ENCODE assay signal across 8 mouse cellular contexts in the genomic region with DNA sequence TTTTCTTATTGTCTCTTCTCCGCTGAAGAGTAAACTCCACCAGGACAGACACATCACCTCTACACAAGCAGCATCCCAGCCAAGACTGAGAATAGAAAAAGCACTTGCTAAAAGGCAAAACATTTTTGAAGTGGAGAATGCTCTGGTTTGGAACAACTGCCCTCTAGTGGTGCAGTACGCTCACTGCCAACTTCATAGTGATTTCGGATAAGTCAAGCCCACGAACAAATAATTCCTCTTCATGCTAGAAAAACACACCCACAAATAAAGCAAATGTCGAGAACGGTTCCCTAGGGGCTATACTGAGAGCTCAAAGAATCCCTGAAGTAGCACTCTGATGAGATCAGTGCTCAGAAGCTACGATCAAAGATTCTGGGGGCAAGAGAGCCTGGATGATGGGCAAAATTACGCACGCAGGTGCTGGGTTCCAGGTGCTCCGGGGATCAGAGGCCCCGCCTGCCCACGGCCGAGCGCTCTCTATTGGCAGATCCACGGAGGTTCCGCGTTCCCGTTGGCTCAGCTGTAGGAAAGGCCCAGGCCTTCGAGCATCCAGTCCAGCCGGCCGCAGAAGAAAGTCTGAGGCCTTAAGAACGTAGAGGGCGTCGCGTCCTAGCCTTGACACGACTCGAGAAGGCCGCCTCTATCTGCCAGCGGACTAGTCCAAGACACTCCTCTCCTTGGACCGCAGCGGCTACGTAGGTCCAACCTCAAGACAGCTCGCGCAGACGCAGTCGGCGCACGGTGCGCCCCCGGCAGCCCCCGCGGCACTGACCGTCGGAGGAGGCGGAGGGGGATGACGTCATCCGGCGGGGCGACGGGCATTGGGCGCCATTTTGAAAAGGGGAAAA. TPM values are rescaled to one million over a fixed set of nuclear protein-coding genes. Genes with fewer than 3 reads are reported as not detected.
DNase-seq lines count a peak whose midpoint lies in the region; ATAC-seq lines count a peak whose summit lies in the region.

A gene (plus strand): TSS at position 536 of the 848 bp plus-strand sequence.
A gene (minus strand): TSS at position 730 of the 848 bp plus-strand sequence.

- peak within 1 kb of the TSS; percentile 94 for H3K4me3 ChIP-seq in brown adipose tissue, adult 24 weeks (ENCODE audit: insufficient read depth, low read depth, low read length)
- peak within 1 kb of the TSS; percentile 99 for H3K4me3 ChIP-seq in heart, embryonic 13.5 days
- H3K4me3 ChIP-seq in liver, embryonic 12.5 days = peak within 1 kb of the TSS; percentile 99
- peak within 1 kb of the TSS; percentile 95 for H3K4me3 ChIP-seq in stomach, embryonic 15.5 days (replicated peaks)

- H3K36me3 ChIP-seq in heart, embryonic 13.5 days = peaks cover 23% of the 10 kb centered on the region
- H3K36me3 ChIP-seq in liver, embryonic 12.5 days = peaks cover 24% of the 10 kb centered on the region
- H3K36me3 ChIP-seq in stomach, embryonic 15.5 days = no peaks in the 10 kb centered on the region

- H3K4me1 ChIP-seq in brown adipose tissue, adult 24 weeks (ENCODE audit: control insufficient read depth, insufficient read depth, insufficient read length, low read length) = peaks cover 23% of the 10 kb centered on the region
- peaks cover 50% of the 10 kb centered on the region for H3K4me1 ChIP-seq in heart, embryonic 13.5 days
- peaks cover 58% of the 10 kb centered on the region for H3K4me1 ChIP-seq in liver, embryonic 12.5 days
- H3K4me1 ChIP-seq in stomach, embryonic 15.5 days = peaks cover 34% of the 10 kb centered on the region

- peak within 1 kb of the TSS; percentile 97 for H3K4me2 ChIP-seq in heart, embryonic 13.5 days
- peak within 1 kb of the TSS; percentile 91 for H3K4me2 ChIP-seq in liver, embryonic 12.5 days
- H3K4me2 ChIP-seq in stomach, embryonic 15.5 days = peak within 1 kb of the TSS; percentile 80

- under 1% methylated on average over 50 of the region's 51 CpGs for WGBS in heart, embryonic 13.5 days
- under 1% methylated on average over 51 of the region's 51 CpGs for WGBS in liver, embryonic 12.5 days (ENCODE audit: insufficient replicate concordance)
- under 1% methylated on average over 51 of the region's 51 CpGs for WGBS in stomach, embryonic 15.5 days

- ATAC-seq in heart, embryonic 13.5 days (ENCODE audit: extremely low read depth, insufficient number of reproducible peaks, low FRiP score, low TSS enrichment) = peak; percentile 90
- peak; percentile 94 for ATAC-seq in liver, embryonic 12.5 days
- peak; percentile 95 for ATAC-seq in stomach, embryonic 15.5 days (ENCODE audit: insufficient read depth, low FRiP score, low read depth)

- H3K9ac ChIP-seq in heart, embryonic 13.5 days = peak within 1 kb of the TSS; percentile 99
- peak within 1 kb of the TSS; percentile 96 for H3K9ac ChIP-seq in liver, embryonic 12.5 days
- peak within 1 kb of the TSS; percentile 98 for H3K9ac ChIP-seq in stomach, embryonic 15.5 days

- peak within 1 kb of the TSS; percentile 97 for H3K27ac ChIP-seq in brown adipose tissue, adult 24 weeks (replicated peaks; ENCODE audit: low read depth, low read length)
- peak within 1 kb of the TSS; percentile 94 for H3K27ac ChIP-seq in heart, embryonic 13.5 days (replicated peaks)
- peak within 1 kb of the TSS; percentile 92 for H3K27ac ChIP-seq in liver, embryonic 12.5 days
- peak within 1 kb of the TSS; percentile 98 for H3K27ac ChIP-seq in stomach, embryonic 15.5 days

- no peaks in the 10 kb centered on the region for H3K9me3 ChIP-seq in heart, embryonic 13.5 days
- no peaks in the 10 kb centered on the region for H3K9me3 ChIP-seq in liver, embryonic 12.5 days (replicated peaks)
- H3K9me3 ChIP-seq in stomach, embryonic 15.5 days = no peaks in the 10 kb centered on the region

- peak; percentile 98 for DNase-seq in CD4-positive, CD25-positive, alpha-beta regulatory T cell, adult 2 months (ENCODE audit: low read depth, low spot score)
- peak; percentile 63 for DNase-seq in fat pad, adult 2 months (ENCODE audit: extremely low read depth, low read depth, low spot score)
- DNase-seq in kidney, postnatal 10 days = peak; percentile 99
- peak; percentile 97 for DNase-seq in natural killer cell, adult 2 months (ENCODE audit: low spot score in 2 of 2)

- H3K27me3 ChIP-seq in heart, embryonic 13.5 days (replicated peaks) = no peaks in the 10 kb centered on the region
- no peaks in the 10 kb centered on the region for H3K27me3 ChIP-seq in liver, embryonic 12.5 days (replicated peaks)
- no peaks in the 10 kb centered on the region for H3K27me3 ChIP-seq in stomach, embryonic 15.5 days (replicated peaks)

RNA-seq across cellular contexts. Expression of the first gene that starts in this region (rescaled TPM):
- polyA plus RNA-seq in brown adipose tissue, adult 24 weeks (2012; ENCODE audit: insufficient read depth, insufficient read length, missing spikeins) = 46.5 and 55.9 TPM in 2 replicates
- 27.4 and 29.7 TPM in 2 replicates for polyA plus RNA-seq in heart, embryonic 13.5 days (2015; fragmentation: Nextera tagmentation; extraction: Ambion mirVana)
- 24.9 and 26.9 TPM in 2 replicates for polyA plus RNA-seq in liver, embryonic 12.5 days (2016; fragmentation: Nextera tagmentation; extraction: Ambion mirVana)
- 33.1 and 37.0 TPM in 2 replicates for polyA plus RNA-seq in stomach, embryonic 15.5 days (2015; fragmentation: Nextera tagmentation; extraction: Ambion mirVana)

RNA-seq across cellular contexts. Expression of the second gene that starts in this region (rescaled TPM):
- 16.2 and 24.3 TPM in 2 replicates for polyA plus RNA-seq in brown adipose tissue, adult 24 weeks (2012; ENCODE audit: insufficient read depth, insufficient read length, missing spikeins)
- polyA plus RNA-seq in heart, embryonic 13.5 days (2015; fragmentation: Nextera tagmentation; extraction: Ambion mirVana) = 11.8 and 12.2 TPM in 2 replicates
- polyA plus RNA-seq in liver, embryonic 12.5 days (2016; fragmentation: Nextera tagmentation; extraction: Ambion mirVana) = 3.7 and 4.3 TPM in 2 replicates
- polyA plus RNA-seq in stomach, embryonic 15.5 days (2015; fragmentation: Nextera tagmentation; extraction: Ambion mirVana) = 12.6 and 13.7 TPM in 2 replicates

Comparison
In these comparisons a context has a peak if more than half of its experiments do, and no peak if none do; other contexts are left out.
1. Peak in every context shown above with its lines: DNase-seq, ATAC-seq, H3K4me3 ChIP-seq and H3K27ac ChIP-seq.